14 mouse cellular contexts compared by ENCODE assay signal in genomic region chr10:111842896-111843295, GRCm38 (mm10).
DNase-seq lines count a peak whose midpoint lies in the region; ATAC-seq and TF ChIP-seq lines count a peak whose summit lies in the region.
"Had no signal": no experiment of that assay in that cellular context is flagged by ENCODE, and none has a peak within 500 bp of the region (broad histone marks: within the 10 kb centered on the region; RNA-seq: fewer than 3 reads in every experiment).

No protein-coding gene starts in this region.

- H3K27me3 ChIP-seq in kidney, embryonic 15.5 days = no peaks in the 10 kb centered on the region
- no peaks in the 10 kb centered on the region for H3K27me3 ChIP-seq in ES-Bruce4 (ENCODE audit: control insufficient read depth, insufficient read depth, low read length, poor library complexity, severe bottlenecking)
- H3K27me3 ChIP-seq in kidney, embryonic 14.5 days (ENCODE audit: control insufficient read depth, insufficient read depth, low read length) = no peaks in the 10 kb centered on the region
- H3K27me3 ChIP-seq: limb, embryonic 15.5 days; midbrain, embryonic 13.5 days had no signal

- 0 out of 2 replicates have a peak overlapping the region, but pooled peaks have one; percentile 9 for H3K27ac ChIP-seq in kidney, embryonic 15.5 days
- H3K27ac ChIP-seq in ES-Bruce4 (ENCODE audit: insufficient read depth, low read length) = peak overlapping the region; percentile 42; the same call in 1 of the 2 replicates
- H3K27ac ChIP-seq in kidney, embryonic 14.5 days (ENCODE audit: low read depth, low read length) = no peak overlapping the region
- H3K27ac ChIP-seq: midbrain, embryonic 13.5 days had no signal

- H3K4me1 ChIP-seq in kidney, embryonic 15.5 days = peaks cover 24% of the 10 kb centered on the region
- H3K4me1 ChIP-seq in ES-Bruce4 (ENCODE audit: control insufficient read depth, insufficient read depth, low read length) = peaks cover 2% of the 10 kb centered on the region
- peaks cover 16% of the 10 kb centered on the region for H3K4me1 ChIP-seq in kidney, embryonic 14.5 days (ENCODE audit: control insufficient read depth, insufficient read depth, low read length)

- no peak overlapping the region for H3K9ac ChIP-seq in kidney, embryonic 15.5 days
- H3K9ac ChIP-seq in ES-Bruce4 (ENCODE audit: low read depth, poor library complexity, severe bottlenecking) = no peak overlapping the region
- H3K9ac ChIP-seq in kidney, embryonic 14.5 days (ENCODE audit: low read depth, low read length) = no peak overlapping the region
- H3K9ac ChIP-seq: limb, embryonic 15.5 days; midbrain, embryonic 13.5 days had no signal

- TF ChIP-seq POLR2A in ES-Bruce4 (IDR thresholded peaks at IDR 0.05; ENCODE audit: insufficient read depth, low read length) = no peak

- H3K4me3 ChIP-seq in kidney, embryonic 15.5 days (replicated peaks) = no peak overlapping the region
- no peak overlapping the region for H3K4me3 ChIP-seq in ES-Bruce4 (ENCODE audit: low read depth, low read length)
- no peak overlapping the region for H3K4me3 ChIP-seq in kidney, embryonic 14.5 days (ENCODE audit: low read length)
- H3K4me3 ChIP-seq: limb, embryonic 15.5 days; midbrain, embryonic 13.5 days had no signal

- TF ChIP-seq CTCF in ES-Bruce4 (IDR thresholded peaks at IDR 0.05; ENCODE audit: low read depth, low read length) = no peak

- DNase-seq in kidney, adult 18-20 months = no peak
- DNase-seq in brain, adult 2 months (ENCODE audit: low read depth, low spot score) = peak; percentile 45
- DNase-seq in spleen, postnatal 4 days (ENCODE audit: low spot score in 2 of 2) = no peak
- DNase-seq: cerebellum, adult 2 months; gastrocnemius, postnatal 10 days; kidney, adult 8-10 months; right cerebral cortex, postnatal 25 days had no signal

- TF ChIP-seq EP300 in ES-Bruce4 (IDR thresholded peaks at IDR 0.05; ENCODE audit: insufficient read depth, low read depth, low read length) = no peak

- no peak overlapping the region; the same call in 1 of the 2 replicates for H3K4me2 ChIP-seq in kidney, embryonic 15.5 days
- no peak overlapping the region for H3K4me2 ChIP-seq in kidney, embryonic 14.5 days (replicated peaks; ENCODE audit: low read depth, low read length)
- H3K4me2 ChIP-seq: limb, embryonic 15.5 days; midbrain, embryonic 13.5 days had no signal

- H3K9me3 ChIP-seq in kidney, embryonic 15.5 days (replicated peaks) = no peaks in the 10 kb centered on the region
- H3K9me3 ChIP-seq in ES-Bruce4 (replicated peaks; ENCODE audit: control insufficient read depth, insufficient read depth, low read length, poor library complexity, severe bottlenecking) = no peaks in the 10 kb centered on the region
- no peaks in the 10 kb centered on the region for H3K9me3 ChIP-seq in kidney, embryonic 14.5 days (ENCODE audit: control insufficient read depth, low read length)
- H3K9me3 ChIP-seq: limb, embryonic 15.5 days; midbrain, embryonic 13.5 days had no signal

- no peaks in the 10 kb centered on the region for H3K36me3 ChIP-seq in kidney, embryonic 15.5 days
- no peaks in the 10 kb centered on the region for H3K36me3 ChIP-seq in ES-Bruce4 (ENCODE audit: control insufficient read depth, insufficient read depth, low read length, poor library complexity, severe bottlenecking)
- no peaks in the 10 kb centered on the region for H3K36me3 ChIP-seq in kidney, embryonic 14.5 days (ENCODE audit: control insufficient read depth, insufficient read depth, low read length)
- H3K36me3 ChIP-seq: limb, embryonic 15.5 days; midbrain, embryonic 13.5 days had no signal

- 28% methylated on average over 7 of the region's 7 CpGs for WGBS in kidney, embryonic 15.5 days
- WGBS in kidney, embryonic 14.5 days = 34% methylated on average over 7 of the region's 7 CpGs

- no peak for ATAC-seq in kidney, embryonic 15.5 days (replicated peaks; ENCODE audit: low FRiP score)
- peak; percentile 69 for ATAC-seq in megakaryocyte, adult 5-6 weeks (ENCODE audit: poor library complexity, severe bottlenecking)
- no peak for ATAC-seq in kidney, embryonic 14.5 days (ENCODE audit: low FRiP score, low TSS enrichment)
- ATAC-seq: forebrain, embryonic 14.5 days; midbrain, embryonic 13.5 days had no signal
